Mouse (Mus musculus): Measurements from ENCODE around the gene Tomm5. TPM values are rescaled to one million over a fixed set of nuclear protein-coding genes. Genes with fewer than 3 reads are reported as not detected.
"Not testable (repeated sequence)": the region's sequence is repeated elsewhere in the genome, so short reads cannot be mapped to it uniquely, and the experiment has no call there.

The Tomm5 gene
- total RNA-seq, 2 experiments from 2014 or later = 65.4 to 66.6 TPM

DNA sequence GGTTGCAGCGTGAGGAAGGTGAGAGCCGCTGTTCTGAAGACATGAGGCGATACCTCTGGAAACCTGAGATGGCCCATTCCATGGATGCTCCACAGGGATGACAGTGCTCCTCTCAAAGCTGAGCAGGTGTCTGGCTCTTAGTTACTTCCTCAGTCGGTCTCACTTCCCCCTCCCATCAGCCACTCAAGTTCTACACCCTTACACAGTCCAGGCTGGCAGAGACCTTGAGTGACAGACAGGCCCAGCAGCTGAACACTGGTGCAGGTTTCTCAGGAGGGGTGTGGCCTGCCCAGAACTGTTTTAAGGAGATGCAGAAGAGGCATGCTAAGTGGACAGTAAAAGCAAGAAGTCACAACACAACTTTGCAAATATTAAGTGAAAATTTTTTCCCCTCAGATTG is 40.2 kb downstream of the Tomm5 start:
- DNase-seq (ENCODE audit: low spot score in 2 of 2) = no peak

DNA sequence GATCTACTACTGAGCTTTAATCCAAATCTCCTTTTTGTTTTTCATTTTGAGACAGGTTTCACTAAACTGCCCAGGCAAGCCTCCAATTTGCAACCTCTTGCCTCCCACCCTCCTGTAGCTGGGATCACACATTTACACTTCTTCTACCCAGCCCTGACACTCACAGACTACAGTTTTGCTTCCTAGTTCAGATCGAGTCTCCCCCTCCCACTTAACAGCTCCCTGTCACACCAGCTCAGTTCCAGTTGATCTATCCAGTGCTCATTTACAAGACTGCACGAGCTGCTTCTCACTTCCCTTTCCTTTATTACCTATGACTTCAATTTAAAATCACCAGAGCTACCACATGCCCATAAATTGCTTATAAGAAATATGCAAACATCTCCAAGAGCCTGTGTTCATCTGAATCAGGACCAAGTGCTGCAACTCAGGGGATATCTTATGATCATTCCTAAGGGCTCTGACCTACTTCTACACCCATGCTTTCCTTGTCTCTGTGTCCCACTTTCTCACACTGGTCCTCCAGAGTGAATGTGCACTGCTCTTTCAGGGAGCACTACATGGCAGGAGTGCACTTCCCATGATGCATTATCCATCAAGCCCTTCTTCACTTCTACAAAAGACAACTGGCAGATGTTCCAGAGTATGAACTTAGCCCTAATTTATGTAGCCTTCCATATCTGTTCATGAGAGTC is 41.7 kb downstream of the Tomm5 start:
- DNase-seq (ENCODE audit: low spot score in 2 of 2) = no peak

DNA sequence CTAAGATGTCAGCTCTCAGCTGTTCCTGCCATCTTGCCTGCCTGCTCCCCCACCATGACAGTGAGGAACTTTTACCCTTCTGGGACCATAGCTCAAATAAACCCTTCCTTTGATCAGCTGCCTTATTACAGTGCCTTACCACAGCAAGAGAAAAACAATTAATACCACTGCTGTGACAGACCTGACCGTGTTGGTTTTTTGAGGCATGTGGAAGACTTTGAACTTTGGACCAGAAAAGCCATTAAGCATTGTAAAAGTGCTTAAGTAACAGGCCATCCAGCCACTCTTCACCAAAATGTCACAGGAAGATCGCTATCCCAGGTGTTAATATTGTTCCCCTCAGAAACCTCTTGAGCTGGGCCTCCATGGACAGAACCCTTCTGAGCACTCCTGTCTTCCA is 43.3 kb downstream of the Tomm5 start:
- no peak for DNase-seq (ENCODE audit: low spot score in 2 of 2)

DNA sequence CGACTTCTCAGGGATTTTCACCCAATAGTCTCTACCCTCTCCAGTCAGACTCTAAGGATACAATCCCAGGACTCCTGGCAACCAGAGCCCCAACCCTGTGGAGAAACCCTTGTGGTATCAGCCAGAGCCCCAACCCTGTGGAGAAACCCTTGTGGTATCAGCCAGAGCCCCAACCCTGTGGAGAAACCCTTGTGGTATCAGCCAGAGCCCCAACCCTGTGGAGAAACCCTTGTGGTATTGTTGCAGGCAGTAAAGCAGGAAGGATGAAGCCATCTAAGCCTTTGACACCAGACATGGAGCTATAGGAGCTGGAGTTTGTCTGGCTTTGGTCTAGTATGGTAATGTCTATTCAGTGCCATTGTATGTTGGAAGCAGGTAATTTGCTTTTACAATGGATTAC is 44.1 kb downstream of the Tomm5 start:
- not testable (repeated sequence) for DNase-seq (ENCODE audit: low spot score in 2 of 2)

DNA sequence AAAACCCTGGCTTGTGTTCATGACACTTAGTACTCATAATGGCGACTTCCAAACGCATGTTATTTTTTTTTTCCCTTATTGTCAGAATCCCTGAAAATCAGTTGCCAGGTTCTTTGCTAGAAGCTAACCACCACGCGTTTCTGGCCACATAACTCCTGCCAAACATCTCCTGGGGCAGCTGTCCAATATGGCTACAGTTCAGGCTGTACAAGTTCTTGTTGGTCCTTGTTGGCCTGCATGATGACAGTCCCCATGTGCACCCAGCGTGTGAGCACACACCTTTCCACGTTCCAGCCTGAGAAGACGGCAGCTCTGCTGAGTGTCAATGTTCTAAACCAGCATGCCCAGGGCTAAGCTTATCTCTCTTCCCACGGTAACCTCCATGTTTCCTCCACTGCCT is 52.5 kb downstream of the Tomm5 start:
- no peak for DNase-seq (ENCODE audit: low spot score in 2 of 2)

Other genes with a start within 250 kb of the Tomm5 start
- 10 to 100 TPM; 31.1 to 34.2 TPM for gene Grhpr, start 126.7 kb downstream of the Tomm5 start, total RNA-seq (2021)
- gene Zbtb5, start 95.7 kb downstream of the Tomm5 start, total RNA-seq (2021) = 1 to 10 TPM; 8.3 to 8.8 TPM
- 10 to 100 TPM in 1 of 2 experiments, 1 to 10 TPM in 1; 9.9 to 10.8 TPM for gene Polr1e, start 89.5 kb downstream of the Tomm5 start, total RNA-seq (2021)
- 10 to 100 TPM; 45.2 to 47.4 TPM for gene Fbxo10, start 23.5 kb downstream of the Tomm5 start, total RNA-seq (2021)
- gene Frmpd1, start 76.8 kb upstream of the Tomm5 start, total RNA-seq (2021) = 10 to 100 TPM; 16.4 to 21.7 TPM
- 10 to 100 TPM; 15.6 to 15.9 TPM for gene Trmt10b, start 189.0 kb upstream of the Tomm5 start, total RNA-seq (2021)
- gene Dcaf10, start 234.0 kb upstream of the Tomm5 start, total RNA-seq (2021) = 10 to 100 TPM; 16.4 to 16.9 TPM
- gene Exosc3, start 234.6 kb upstream of the Tomm5 start, total RNA-seq (2021) = 10 to 100 TPM; 14.6 to 18.0 TPM